Mouse (Mus musculus) hindbrain, embryonic 15.5 days (tissue): ENCODE results near the gene Hltf. TPM values are rescaled to one million over a fixed set of nuclear protein-coding genes. Genes with fewer than 3 reads are reported as not detected.
"Not testable (repeated sequence)": the region's sequence is repeated elsewhere in the genome, so short reads cannot be mapped to it uniquely, and the experiment has no call there.

Experiments
- ATAC-seq: fragments of 200-750 bp; cut with Nextera tagmentation; 2 replicates; pipeline ENCODE4 v1.8.0; 2017; ENCODE audit warnings: low read depth, moderate number of reproducible peaks, moderate TSS enrichment; ENCODE audit not compliant: low FRiP score
- H3K27ac ChIP-seq: fragments of 300-500 bp; sonication (generic); replicated peaks from 2 replicates; pipeline ENCODE4 v1.5.1; 2015; ENCODE audit warnings: mild to moderate bottlenecking, inconsistent platforms
- H3K27me3 ChIP-seq: fragments of 300-500 bp; sonication (generic); 2 replicates; pipeline ENCODE4 v1.6.1; 2015; ENCODE audit warnings: control low read depth, inconsistent platforms
- H3K36me3 ChIP-seq: fragments of 300-500 bp; sonication (generic); 2 replicates; pipeline ENCODE4 v1.6.1; 2015; ENCODE audit warnings: control low read depth, inconsistent platforms
- H3K4me1 ChIP-seq: fragments of 300-500 bp; sonication (generic); replicated peaks from 2 replicates; pipeline ENCODE4 v1.6.1; 2015; ENCODE audit warnings: control low read depth, inconsistent platforms
- H3K4me2 ChIP-seq: fragments of 300-500 bp; sonication (generic); 2 replicates; pipeline ENCODE4 v1.6.1; 2015; ENCODE audit warnings: moderate library complexity, mild to moderate bottlenecking, inconsistent platforms
- H3K4me3 ChIP-seq: fragments of 300-500 bp; sonication (generic); 2 replicates; pipeline ENCODE4 v1.5.1; 2015; ENCODE audit warnings: mild to moderate bottlenecking, inconsistent platforms
- H3K9ac ChIP-seq: fragments of 300-500 bp; sonication (generic); 2 replicates; pipeline ENCODE4 v1.6.1; 2015; ENCODE audit warnings: inconsistent platforms
- H3K9me3 ChIP-seq: fragments of 300-500 bp; sonication (generic); 2 replicates; pipeline ENCODE4 v1.6.1; 2016; ENCODE audit warnings: control low read depth, inconsistent platforms
- WGBS: fragments of 180-500 bp; shearing (Covaris S2); methylation state at CpG from one replicate; pipeline ENCODE4 v1.1.7; 2015; 5-methylcytosine and 5-hydroxymethylcytosine counted together
- polyA plus RNA-seq: library from polyadenylated mRNA; unstranded; fragments of >200 nt; fragmentation: Nextera tagmentation; extraction: Ambion mirVana; gene quantifications from 2 replicates; pipeline ENCODE4 v1.2.1, GENCODE M21; 2015

The Hltf gene
- polyA plus RNA-seq, 1 experiment from 2014 or later = 12.5 TPM

GRCm38 (mm10) chr3:20033761-20034718 is 23.6 kb upstream of the Hltf start:
- no peak; the same call in 1 of the 2 replicates for ATAC-seq
- H3K4me3 ChIP-seq = peak overlapping the region; percentile 87
- 15% methylated on average over 10 of the region's 10 CpGs for WGBS
- H3K9me3 ChIP-seq = no peaks in the 10 kb centered on the region
- H3K9ac ChIP-seq = peak overlapping the region; percentile 62
- peak overlapping the region; percentile 80 for H3K4me2 ChIP-seq
- H3K27me3 ChIP-seq = no peaks in the 10 kb centered on the region
- H3K36me3 ChIP-seq = no peaks in the 10 kb centered on the region
- H3K4me1 ChIP-seq = peaks cover 12% of the 10 kb centered on the region
- H3K27ac ChIP-seq = peak overlapping the region; percentile 81; the same call in 1 of the 2 replicates

- under 1% methylated on average over 47 of the region's 47 CpGs for WGBS
- peak within 1 kb of the TSS; percentile 81 for H3K27ac ChIP-seq
- H3K36me3 ChIP-seq = no peaks in the 10 kb centered on the region
- H3K27me3 ChIP-seq = no peaks in the 10 kb centered on the region
- H3K4me3 ChIP-seq = peak within 1 kb of the TSS; percentile 87
- peak within 1 kb of the TSS; percentile 80 for H3K4me2 ChIP-seq
- H3K9me3 ChIP-seq = no peaks in the 10 kb centered on the region
- H3K4me1 ChIP-seq = peaks cover 12% of the 10 kb centered on the region
- peak within 1 kb of the TSS; percentile 62 for H3K9ac ChIP-seq
- ATAC-seq = peak; percentile 100
Observed at GRCm38 (mm10) chr3:20034719-20035404, 22.7 kb upstream of the Hltf start, which contains the start of gene Hps3. Gene Hps3 (minus strand): TSS chr3:20035315.

DNA sequence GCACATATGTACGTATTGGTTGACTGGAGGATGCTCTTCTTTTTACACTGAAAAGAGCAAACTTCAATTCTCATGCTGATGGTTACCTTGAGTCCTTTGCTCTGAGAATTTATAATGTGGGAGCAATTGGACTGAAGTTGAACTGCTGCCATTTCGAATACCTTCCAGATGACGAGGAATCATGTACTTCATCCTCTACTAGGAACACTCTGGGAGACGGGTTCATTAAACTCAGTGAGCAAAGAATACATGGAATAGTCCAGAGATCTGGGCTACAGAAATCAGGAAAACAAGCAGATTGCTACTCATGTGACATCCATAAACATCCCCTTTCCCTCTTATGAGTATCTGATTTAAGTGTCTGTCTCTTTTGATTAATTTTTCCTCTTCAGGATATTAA is 21.5 kb upstream of the Hltf start:
- Histone ChIP-seq H3K27ac (no peak overlapping the region), H3K9ac (no peak overlapping the region), H3K4me3 (no peak overlapping the region), H3K27me3 (no peaks in the 10 kb centered on the region), H3K4me1 (peaks cover 12% of the 10 kb centered on the region), H3K36me3 (no peaks in the 10 kb centered on the region), H3K9me3 (no peaks in the 10 kb centered on the region), H3K4me2 (peak overlapping the region; percentile 80)
- 78% methylated on average over 4 of the region's 4 CpGs for WGBS
- ATAC-seq = no peak

- H3K4me1 ChIP-seq, H3K36me3 ChIP-seq, H3K4me2 ChIP-seq, H3K9me3 ChIP-seq, H3K9ac ChIP-seq, H3K27ac ChIP-seq, H3K27me3 ChIP-seq, ATAC-seq, H3K4me3 ChIP-seq: not testable (repeated sequence)
- 97% methylated on average over 7 of the region's 7 CpGs for WGBS
Observed at GRCm38 (mm10) chr3:20041461-20041860, 16.1 kb upstream of the Hltf start.

DNA sequence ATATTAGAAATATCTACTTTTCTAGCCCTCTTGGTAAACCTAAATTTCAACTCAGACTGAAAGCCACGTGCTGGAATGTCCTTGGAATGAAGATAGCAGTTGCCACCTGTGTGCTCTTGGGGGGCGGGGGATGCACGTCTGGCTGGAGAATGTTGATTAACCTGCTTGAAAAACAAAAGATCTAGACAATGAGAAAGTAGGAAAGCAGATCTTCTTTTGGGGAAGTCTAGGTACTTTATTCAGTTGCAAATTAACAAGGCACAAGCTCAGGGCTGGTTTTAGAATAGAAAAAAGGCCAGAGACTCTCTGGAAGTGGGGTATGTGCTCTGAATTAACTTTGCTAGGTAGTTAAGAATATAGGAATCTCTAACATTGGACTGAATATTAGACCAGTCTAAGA is 12.9 kb upstream of the Hltf start:
- not testable (repeated sequence) for H3K9ac ChIP-seq, H3K4me1 ChIP-seq, H3K4me3 ChIP-seq, H3K36me3 ChIP-seq, H3K27ac ChIP-seq, ATAC-seq, H3K9me3 ChIP-seq, H3K27me3 ChIP-seq, H3K4me2 ChIP-seq
- 64% methylated on average over 3 of the region's 3 CpGs for WGBS

GRCm38 (mm10) chr3:20058197-20058541 is 558 bp downstream of the Hltf start:
- Histone ChIP-seq H3K36me3 (peaks cover 3% of the 10 kb centered on the region; the same call in 1 of the 2 replicates), H3K4me1 (peaks cover 10% of the 10 kb centered on the region), H3K27ac (peak overlapping the region; percentile 89; the same call in 1 of the 2 replicates), H3K4me2 (peak overlapping the region; percentile 66), H3K9me3 (no peaks in the 10 kb centered on the region), H3K4me3 (peak overlapping the region; percentile 92), H3K27me3 (no peaks in the 10 kb centered on the region), H3K9ac (peak overlapping the region; percentile 69)
- WGBS = 0% methylated on average over 8 of the region's 9 CpGs
- peak; percentile 27 for ATAC-seq

DNA sequence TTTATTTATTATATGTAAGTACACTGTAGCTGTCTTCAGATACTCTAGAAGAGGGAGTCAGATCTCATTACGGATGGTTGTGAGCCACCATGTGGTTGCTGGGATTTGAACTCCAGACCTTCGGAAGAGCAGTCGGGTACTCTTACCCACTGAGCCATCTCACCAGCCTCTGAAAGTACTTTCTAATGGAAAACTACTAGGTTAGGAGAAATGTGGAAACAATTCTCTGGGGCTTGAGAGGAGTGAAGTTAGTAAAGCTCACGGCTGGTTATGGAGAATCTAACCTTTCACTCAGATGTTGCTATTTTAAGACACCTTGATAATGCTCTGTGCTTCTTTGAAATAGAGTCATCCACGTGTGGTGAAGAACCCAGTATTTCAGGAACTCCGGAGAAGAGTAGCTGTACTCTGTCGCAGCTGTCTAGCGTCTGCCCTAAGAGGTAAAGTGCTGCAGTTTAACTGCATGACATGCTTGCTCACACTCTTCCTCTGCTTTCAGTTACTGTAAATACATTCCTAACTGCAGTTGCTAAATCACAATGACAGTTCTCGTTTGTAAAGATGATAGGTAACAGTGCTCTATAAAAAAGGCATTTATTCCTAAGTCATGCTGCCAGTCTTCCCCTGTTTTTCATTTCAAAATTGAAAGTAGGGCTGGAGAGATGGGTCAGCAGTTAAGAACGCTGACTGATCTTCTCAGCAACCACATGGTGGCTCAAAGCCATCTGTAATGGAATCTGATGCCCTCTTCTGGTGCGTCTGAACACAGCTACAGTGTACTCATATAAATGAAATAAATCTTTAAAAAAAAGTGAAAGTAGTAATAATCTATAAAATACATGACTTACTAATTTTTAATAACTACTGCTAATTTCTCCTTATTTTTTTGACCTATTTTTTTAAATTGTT is 18.8 kb downstream of the Hltf start:
- Histone ChIP-seq H3K36me3 (peaks cover 26% of the 10 kb centered on the region), H3K9ac (no peak overlapping the region), H3K9me3 (no peaks in the 10 kb centered on the region), H3K4me1 (no peaks in the 10 kb centered on the region), H3K27me3 (no peaks in the 10 kb centered on the region), H3K27ac (no peak overlapping the region), H3K4me3 (no peak overlapping the region), H3K4me2 (no peak overlapping the region)
- 85% methylated on average over 11 of the region's 11 CpGs for whole genome bisulfite sequencing
- no peak for ATAC-seq

GRCm38 (mm10) chr3:20082161-20082560 is 24.6 kb downstream of the Hltf start:
- Histone ChIP-seq H3K9ac (no peak overlapping the region), H3K4me1 (no peaks in the 10 kb centered on the region), H3K27me3 (no peaks in the 10 kb centered on the region), H3K4me2 (no peak overlapping the region), H3K36me3 (peaks cover 22% of the 10 kb centered on the region), H3K27ac (no peak overlapping the region), H3K9me3 (no peaks in the 10 kb centered on the region), H3K4me3 (no peak overlapping the region)
- ATAC-seq = no peak
- 85% methylated on average over 3 of the region's 3 CpGs for WGBS

DNA sequence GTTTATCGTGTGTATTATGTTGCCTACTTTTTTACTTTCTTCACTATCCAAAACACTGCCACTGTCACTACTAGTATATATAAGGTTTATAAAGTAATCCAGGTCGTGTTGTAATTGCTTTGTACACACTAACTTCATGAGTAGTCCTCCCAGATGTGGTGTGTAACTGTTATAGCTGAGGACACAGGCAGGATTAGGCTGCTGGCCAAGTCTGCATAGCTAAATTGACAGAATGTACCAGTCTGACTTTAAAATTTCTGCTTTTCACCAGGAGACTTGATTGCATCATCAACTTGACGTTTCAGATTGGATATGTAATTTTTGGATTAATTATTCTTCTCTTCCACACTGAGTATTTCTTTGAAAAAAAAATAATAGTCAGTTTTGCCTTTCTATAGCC is 46.2 kb downstream of the Hltf start:
- no peak for ATAC-seq
- no peak overlapping the region for H3K9ac ChIP-seq
- peaks cover 2% of the 10 kb centered on the region; the same call in 1 of the 2 replicates for H3K36me3 ChIP-seq
- no peaks in the 10 kb centered on the region for H3K9me3 ChIP-seq
- no peaks in the 10 kb centered on the region for H3K27me3 ChIP-seq
- no peaks in the 10 kb centered on the region for H3K4me1 ChIP-seq
- H3K27ac ChIP-seq = no peak overlapping the region
- H3K4me3 ChIP-seq = no peak overlapping the region
- H3K4me2 ChIP-seq = no peak overlapping the region
- WGBS = 84% methylated on average over 3 of the region's 3 CpGs

GRCm38 (mm10) chr3:20104318-20104717 is 46.7 kb downstream of the Hltf start:
- no peak overlapping the region for H3K9ac ChIP-seq
- no peaks in the 10 kb centered on the region for H3K9me3 ChIP-seq
- H3K36me3 ChIP-seq = peaks cover 2% of the 10 kb centered on the region; the same call in 1 of the 2 replicates
- H3K27me3 ChIP-seq = no peaks in the 10 kb centered on the region
- no peaks in the 10 kb centered on the region for H3K4me1 ChIP-seq
- H3K4me3 ChIP-seq = no peak overlapping the region
- WGBS = 95% methylated on average over 8 of the region's 8 CpGs
- no peak overlapping the region for H3K27ac ChIP-seq
- no peak for ATAC-seq
- H3K4me2 ChIP-seq = no peak overlapping the region

- no peaks in the 10 kb centered on the region for H3K27me3 ChIP-seq
- no peaks in the 10 kb centered on the region for H3K4me1 ChIP-seq
- no peaks in the 10 kb centered on the region for H3K9me3 ChIP-seq
- H3K4me3 ChIP-seq = no peak overlapping the region
- H3K9ac ChIP-seq = no peak overlapping the region
- H3K36me3 ChIP-seq = peaks cover 6% of the 10 kb centered on the region
- H3K4me2 ChIP-seq = no peak overlapping the region
- 98% methylated on average over 2 of the region's 2 CpGs for WGBS
- H3K27ac ChIP-seq = no peak overlapping the region
- no peak for ATAC-seq
Observed at GRCm38 (mm10) chr3:20104776-20105175, 47.2 kb downstream of the Hltf start.
